Mouse (Mus musculus) liver, postnatal 0 days (tissue): ENCODE measurements around the gene Sytl4. TPM values are rescaled to one million over a fixed set of nuclear protein-coding genes. Genes with fewer than 3 reads are reported as not detected.

ENCODE experiments used
- ATAC-seq: fragments of 200-750 bp; cut with Nextera tagmentation; 2 replicates; pipeline ENCODE4 v1.8.0; 2017; ENCODE audit warnings: mild to moderate bottlenecking, moderate library complexity
- DNase-seq: peaks from one replicate; pipeline ENCODE4 v3.0.0-alpha.2; 2016
- H3K27ac ChIP-seq: fragments of 300-500 bp; sonication (generic); 2 replicates; pipeline ENCODE4 v1.5.1; 2014; ENCODE audit warnings: antibody characterized with exemption, moderate library complexity, mild to moderate bottlenecking, low read depth
- H3K27me3 ChIP-seq: fragments of 300-500 bp; sonication (generic); 2 replicates; pipeline ENCODE4 v1.6.1; 2014; ENCODE audit warnings: low read length, control low read depth, mixed read lengths; ENCODE audit not compliant: insufficient read depth
- H3K36me3 ChIP-seq: fragments of 300-500 bp; sonication (generic); replicated peaks from 2 replicates; pipeline ENCODE4 v1.6.1; 2014; ENCODE audit warnings: mild to moderate bottlenecking, control low read depth, low read length, moderate library complexity, mixed read lengths; ENCODE audit not compliant: insufficient read depth
- H3K4me1 ChIP-seq: fragments of 300-500 bp; sonication (generic); 2 replicates; pipeline ENCODE4 v1.6.1; 2014; ENCODE audit warnings: antibody characterized with exemption, mild to moderate bottlenecking, control low read depth; ENCODE audit not compliant: insufficient read depth
- H3K4me2 ChIP-seq: fragments of 300-500 bp; sonication (generic); 2 replicates; pipeline ENCODE4 v1.6.1; 2014; ENCODE audit warnings: low read depth, mild to moderate bottlenecking, low read length, moderate library complexity, mixed read lengths
- H3K4me3 ChIP-seq: fragments of 300-500 bp; sonication (generic); 2 replicates; pipeline ENCODE4 v1.5.1; 2014; ENCODE audit warnings: low read depth, low read length
- H3K9ac ChIP-seq: fragments of 300-500 bp; sonication (generic); replicated peaks from 2 replicates; pipeline ENCODE4 v1.6.1; 2014; ENCODE audit warnings: mild to moderate bottlenecking, moderate library complexity
- H3K9me3 ChIP-seq: fragments of 300-500 bp; sonication (generic); 2 replicates; pipeline ENCODE4 v1.6.1; 2016; ENCODE audit warnings: mild to moderate bottlenecking, control low read depth, low read length, mixed read lengths
- CTCF ChIP-seq: sonication (generic); IDR thresholded peaks from 2 replicates; pipeline ENCODE4 v1.5.1; 2016; ENCODE audit warnings: antibody characterized with exemption, low read depth
- EP300 ChIP-seq: IDR thresholded peaks from 2 replicates; pipeline ENCODE4 v1.6.1; 2016; ENCODE audit warnings: antibody characterized with exemption, low read depth, mild to moderate bottlenecking
- WGBS: fragments of 180-500 bp; shearing (Covaris S2); extraction: QIAGEN DNeasy Blood & Tissue Kit; methylation state at CpG from one replicate; pipeline ENCODE4 v1.1.7; 2014; ENCODE audit not compliant: insufficient replicate concordance; 5-methylcytosine and 5-hydroxymethylcytosine counted together
- polyA plus RNA-seq: library from polyadenylated mRNA; unstranded; fragments of >200 nt; fragmentation: Nextera tagmentation; extraction: Ambion mirVana; gene quantifications from 2 replicates; pipeline ENCODE4 v1.2.1, GENCODE M21; 2015

The Sytl4 gene
- polyA plus RNA-seq, 1 experiment from 2014 or later, result 1.3 TPM

- Histone ChIP-seq H3K4me3 (no peak overlapping the region), H3K4me1 (no peaks in the 10 kb centered on the region), H3K27ac (no peak overlapping the region), H3K4me2 (no peak overlapping the region), H3K9me3 (no peaks in the 10 kb centered on the region), H3K27me3 (no peaks in the 10 kb centered on the region), H3K36me3 (no peaks in the 10 kb centered on the region), H3K9ac (no peak overlapping the region)
- TF ChIP-seq EP300, result no peak
- TF ChIP-seq CTCF, result no peak
- no peak for DNase-seq
- no peak for ATAC-seq
- 79% methylated on average over 5 of the region's 5 CpGs for WGBS
Measured at GRCm38 (mm10) chrX:133888111-133888510, 93.5 kb downstream of the Sytl4 start.

DNA sequence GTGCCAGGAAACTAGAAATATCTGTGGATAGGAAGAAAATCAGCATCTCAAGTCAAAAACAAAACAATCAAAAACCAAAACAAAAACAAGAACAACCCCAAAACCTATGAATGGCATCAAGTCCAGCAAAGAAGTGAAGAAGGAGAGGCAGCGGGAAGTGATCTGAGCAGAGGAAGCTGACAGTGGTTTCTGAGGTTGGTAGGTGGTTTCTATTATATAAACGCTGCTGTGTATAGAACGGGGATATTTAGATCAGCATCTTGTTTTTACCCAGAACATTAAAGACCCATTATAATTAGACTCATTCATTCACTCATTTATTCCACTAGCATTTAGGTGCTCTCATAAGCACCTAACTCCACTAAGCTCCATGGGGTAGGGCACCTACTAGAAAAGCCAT, 94.3 kb downstream of the Sytl4 start:
- ATAC-seq (no peak), DNase-seq (no peak)
- 48% methylated on average over 3 of the region's 3 CpGs for WGBS
- no peaks in the 10 kb centered on the region for H3K9me3 ChIP-seq
- H3K9ac ChIP-seq, result no peak overlapping the region
- H3K27ac ChIP-seq, result no peak overlapping the region
- H3K4me3 ChIP-seq, result no peak overlapping the region
- H3K27me3 ChIP-seq, result no peaks in the 10 kb centered on the region
- H3K4me1 ChIP-seq, result no peaks in the 10 kb centered on the region
- no peak overlapping the region for H3K4me2 ChIP-seq
- TF ChIP-seq CTCF, result no peak
- no peak for TF ChIP-seq EP300
- no peaks in the 10 kb centered on the region for H3K36me3 ChIP-seq

Other genes starting within 250 kb of the Sytl4 start
- gene Tnmd, start 130.8 kb downstream of the Sytl4 start, polyA plus RNA-seq, result 0.08 TPM in 1 of 2 replicates, not detected in the other
- gene Tspan6, start 83.4 kb downstream of the Sytl4 start, polyA plus RNA-seq, result 6.3 and 6.7 TPM in 2 replicates
- gene Srpx2, start 73.4 kb downstream of the Sytl4 start, polyA plus RNA-seq, result 0.83 and 0.86 TPM in 2 replicates
- 8.3 and 9.7 TPM in 2 replicates for gene Cstf2, start 77.4 kb upstream of the Sytl4 start, polyA plus RNA-seq
- gene Xkrx, start 180.3 kb upstream of the Sytl4 start, polyA plus RNA-seq, result 0.06 and 0.07 TPM in 2 replicates
- gene Arl13a, start 205.7 kb upstream of the Sytl4 start, polyA plus RNA-seq, result not detected in 2 replicates
- 0.13 TPM in 1 of 2 replicates, not detected in the other for gene Nox1, start 240.1 kb upstream of the Sytl4 start, polyA plus RNA-seq